Mouse (Mus musculus): ENCODE data around the gene Clip4. TPM values are rescaled to one million over a fixed set of nuclear protein-coding genes. Genes with fewer than 3 reads are reported as not detected.

Clip4 gene
- polyA plus RNA-seq, 1 experiment from 2014 or later = 15.3 TPM

GRCm38 (mm10) chr17:71865437-71865836 lies 97.2 kb downstream of the Clip4 start:
- H3K36me3 ChIP-seq (ENCODE audit: control insufficient read depth, insufficient read depth, low read length) = no peaks in the 10 kb centered on the region
- peaks cover 6% of the 10 kb centered on the region; the same call in 1 of the 2 replicates for H3K4me1 ChIP-seq (ENCODE audit: control insufficient read depth, insufficient read depth, low read depth, low read length)
- H3K4me2 ChIP-seq (ENCODE audit: low read length) = no peak overlapping the region
- no peak overlapping the region for H3K9ac ChIP-seq (ENCODE audit: low read depth, low read length)
- H3K9me3 ChIP-seq (ENCODE audit: control insufficient read depth, low read length) = no peaks in the 10 kb centered on the region
- WGBS = 79% methylated on average over 5 of the region's 5 CpGs
- ATAC-seq = no peak
- no peak overlapping the region for H3K4me3 ChIP-seq (ENCODE audit: low read length)
- H3K27me3 ChIP-seq (replicated peaks; ENCODE audit: control insufficient read depth, insufficient read depth, low read length) = no peaks in the 10 kb centered on the region
- no peak overlapping the region for H3K27ac ChIP-seq (ENCODE audit: low read depth, low read length)

DNA sequence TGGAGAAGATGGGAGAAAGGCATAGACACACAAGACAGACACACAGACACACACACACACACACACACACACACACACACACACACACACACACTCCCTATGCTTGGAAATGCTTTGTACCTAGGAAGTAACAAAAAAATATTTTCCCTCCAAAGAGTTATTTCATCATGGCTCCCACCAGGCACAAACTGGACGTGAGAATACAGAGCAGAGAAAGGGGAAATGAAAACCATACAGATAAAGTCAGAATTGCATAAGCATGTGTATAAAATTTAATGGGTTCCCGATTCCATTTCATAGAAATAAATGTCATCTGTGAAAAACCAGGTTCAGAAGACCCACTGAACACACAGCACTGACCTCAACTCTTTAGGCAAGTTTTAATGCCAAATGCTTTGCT lies 99.6 kb downstream of the Clip4 start:
- H3K9me3 ChIP-seq (ENCODE audit: control insufficient read depth, low read length) = no peaks in the 10 kb centered on the region
- no peak overlapping the region for H3K4me3 ChIP-seq (ENCODE audit: low read length)
- peaks cover 6% of the 10 kb centered on the region; the same call in 1 of the 2 replicates for H3K4me1 ChIP-seq (ENCODE audit: control insufficient read depth, insufficient read depth, low read depth, low read length)
- WGBS = 98% methylated on average over 2 of the region's 2 CpGs
- no peaks in the 10 kb centered on the region for H3K36me3 ChIP-seq (ENCODE audit: control insufficient read depth, insufficient read depth, low read length)
- no peak overlapping the region for H3K4me2 ChIP-seq (ENCODE audit: low read length)
- ATAC-seq = no peak
- no peaks in the 10 kb centered on the region for H3K27me3 ChIP-seq (replicated peaks; ENCODE audit: control insufficient read depth, insufficient read depth, low read length)
- no peak overlapping the region for H3K9ac ChIP-seq (ENCODE audit: low read depth, low read length)
- H3K27ac ChIP-seq (ENCODE audit: low read depth, low read length) = no peak overlapping the region

- H3K36me3 ChIP-seq (ENCODE audit: control insufficient read depth, insufficient read depth, low read length) = no peaks in the 10 kb centered on the region
- peak overlapping the region; percentile 84 for H3K4me2 ChIP-seq (ENCODE audit: low read length)
- H3K27ac ChIP-seq (ENCODE audit: low read depth, low read length) = no peak overlapping the region
- H3K4me3 ChIP-seq (ENCODE audit: low read length) = no peak overlapping the region
- no peaks in the 10 kb centered on the region for H3K27me3 ChIP-seq (replicated peaks; ENCODE audit: control insufficient read depth, insufficient read depth, low read length)
- no peak for ATAC-seq
- no peaks in the 10 kb centered on the region for H3K9me3 ChIP-seq (ENCODE audit: control insufficient read depth, low read length)
- peaks cover 6% of the 10 kb centered on the region; the same call in 1 of the 2 replicates for H3K4me1 ChIP-seq (ENCODE audit: control insufficient read depth, insufficient read depth, low read depth, low read length)
- no peak overlapping the region for H3K9ac ChIP-seq (ENCODE audit: low read depth, low read length)
- 50% methylated on average over 12 of the region's 12 CpGs for WGBS
Measured at GRCm38 (mm10) chr17:71868828-71869227, 100.6 kb downstream of the Clip4 start.

GRCm38 (mm10) chr17:71869372-71870231 lies 101.3 kb downstream of the Clip4 start:
- Histone ChIP-seq H3K9me3 (ENCODE audit: control insufficient read depth, low read length) (no peaks in the 10 kb centered on the region), H3K27ac (ENCODE audit: low read depth, low read length) (peak overlapping the region; percentile 59), H3K4me3 (ENCODE audit: low read length) (peak overlapping the region; percentile 48), H3K9ac (ENCODE audit: low read depth, low read length) (peak overlapping the region; percentile 69), H3K27me3 (replicated peaks; ENCODE audit: control insufficient read depth, insufficient read depth, low read length) (no peaks in the 10 kb centered on the region), H3K4me1 (ENCODE audit: control insufficient read depth, insufficient read depth, low read depth, low read length) (peaks cover 6% of the 10 kb centered on the region; the same call in 1 of the 2 replicates), H3K36me3 (ENCODE audit: control insufficient read depth, insufficient read depth, low read length) (no peaks in the 10 kb centered on the region), H3K4me2 (ENCODE audit: low read length) (peak overlapping the region; percentile 84)
- peak; percentile 82 for ATAC-seq
- 6% methylated on average over 53 of the region's 60 CpGs for WGBS

GRCm38 (mm10) chr17:71870232-71870621 lies 102.0 kb downstream of the Clip4 start:
- H3K9me3 ChIP-seq (ENCODE audit: control insufficient read depth, low read length) = no peaks in the 10 kb centered on the region
- no peak overlapping the region for H3K9ac ChIP-seq (ENCODE audit: low read depth, low read length)
- no peak overlapping the region for H3K4me3 ChIP-seq (ENCODE audit: low read length)
- ATAC-seq = no peak
- H3K4me1 ChIP-seq (ENCODE audit: control insufficient read depth, insufficient read depth, low read depth, low read length) = peaks cover 6% of the 10 kb centered on the region; the same call in 1 of the 2 replicates
- no peaks in the 10 kb centered on the region for H3K36me3 ChIP-seq (ENCODE audit: control insufficient read depth, insufficient read depth, low read length)
- no peak overlapping the region for H3K4me2 ChIP-seq (ENCODE audit: low read length)
- WGBS = 93% methylated on average over 8 of the region's 8 CpGs
- H3K27ac ChIP-seq (ENCODE audit: low read depth, low read length) = no peak overlapping the region
- no peaks in the 10 kb centered on the region for H3K27me3 ChIP-seq (replicated peaks; ENCODE audit: control insufficient read depth, insufficient read depth, low read length)

GRCm38 (mm10) chr17:71870641-71871040 lies 102.4 kb downstream of the Clip4 start:
- no peak for ATAC-seq
- WGBS = 100% methylated on average over 1 of the region's 1 CpGs
- Histone ChIP-seq H3K4me3 (ENCODE audit: low read length) (no peak overlapping the region), H3K4me1 (ENCODE audit: control insufficient read depth, insufficient read depth, low read depth, low read length) (peaks cover 6% of the 10 kb centered on the region; the same call in 1 of the 2 replicates), H3K9me3 (ENCODE audit: control insufficient read depth, low read length) (no peaks in the 10 kb centered on the region), H3K27ac (ENCODE audit: low read depth, low read length) (no peak overlapping the region), H3K27me3 (replicated peaks; ENCODE audit: control insufficient read depth, insufficient read depth, low read length) (no peaks in the 10 kb centered on the region), H3K4me2 (ENCODE audit: low read length) (no peak overlapping the region), H3K9ac (ENCODE audit: low read depth, low read length) (no peak overlapping the region), H3K36me3 (ENCODE audit: control insufficient read depth, insufficient read depth, low read length) (no peaks in the 10 kb centered on the region)

GRCm38 (mm10) chr17:71871981-71872380 lies 103.7 kb downstream of the Clip4 start:
- no peaks in the 10 kb centered on the region for H3K36me3 ChIP-seq (ENCODE audit: control insufficient read depth, insufficient read depth, low read length)
- no peak for ATAC-seq
- 80% methylated on average over 7 of the region's 7 CpGs for WGBS
- no peaks in the 10 kb centered on the region for H3K27me3 ChIP-seq (replicated peaks; ENCODE audit: control insufficient read depth, insufficient read depth, low read length)
- no peak overlapping the region for H3K27ac ChIP-seq (ENCODE audit: low read depth, low read length)
- H3K4me2 ChIP-seq (ENCODE audit: low read length) = no peak overlapping the region
- no peak overlapping the region for H3K4me3 ChIP-seq (ENCODE audit: low read length)
- peaks cover 6% of the 10 kb centered on the region; the same call in 1 of the 2 replicates for H3K4me1 ChIP-seq (ENCODE audit: control insufficient read depth, insufficient read depth, low read depth, low read length)
- no peak overlapping the region for H3K9ac ChIP-seq (ENCODE audit: low read depth, low read length)
- H3K9me3 ChIP-seq (ENCODE audit: control insufficient read depth, low read length) = no peaks in the 10 kb centered on the region

GRCm38 (mm10) chr17:71872976-71873375 lies 104.7 kb downstream of the Clip4 start:
- WGBS = 60% methylated on average over 5 of the region's 5 CpGs
- Histone ChIP-seq H3K4me2 (ENCODE audit: low read length) (no peak overlapping the region), H3K36me3 (ENCODE audit: control insufficient read depth, insufficient read depth, low read length) (no peaks in the 10 kb centered on the region), H3K4me1 (ENCODE audit: control insufficient read depth, insufficient read depth, low read depth, low read length) (peaks cover 6% of the 10 kb centered on the region; the same call in 1 of the 2 replicates), H3K27ac (ENCODE audit: low read depth, low read length) (no peak overlapping the region), H3K9ac (ENCODE audit: low read depth, low read length) (no peak overlapping the region), H3K4me3 (ENCODE audit: low read length) (no peak overlapping the region), H3K9me3 (ENCODE audit: control insufficient read depth, low read length) (no peaks in the 10 kb centered on the region), H3K27me3 (replicated peaks; ENCODE audit: control insufficient read depth, insufficient read depth, low read length) (no peaks in the 10 kb centered on the region)
- ATAC-seq = no peak

- no peak for ATAC-seq
- H3K27me3 ChIP-seq (replicated peaks; ENCODE audit: control insufficient read depth, insufficient read depth, low read length) = no peaks in the 10 kb centered on the region
- H3K27ac ChIP-seq (ENCODE audit: low read depth, low read length) = no peak overlapping the region
- H3K4me1 ChIP-seq (ENCODE audit: control insufficient read depth, insufficient read depth, low read depth, low read length) = peaks cover 6% of the 10 kb centered on the region; the same call in 1 of the 2 replicates
- WGBS = 41% methylated on average over 6 of the region's 6 CpGs
- H3K4me3 ChIP-seq (ENCODE audit: low read length) = no peak overlapping the region
- no peak overlapping the region for H3K4me2 ChIP-seq (ENCODE audit: low read length)
- no peaks in the 10 kb centered on the region for H3K36me3 ChIP-seq (ENCODE audit: control insufficient read depth, insufficient read depth, low read length)
- no peaks in the 10 kb centered on the region for H3K9me3 ChIP-seq (ENCODE audit: control insufficient read depth, low read length)
- H3K9ac ChIP-seq (ENCODE audit: low read depth, low read length) = no peak overlapping the region
Measured at GRCm38 (mm10) chr17:71874077-71874476, 105.8 kb downstream of the Clip4 start.

All from hindbrain, embryonic 16.5 days (tissue).